Mouse (Mus musculus) embryonic fibroblast, embryonic 13.5 days (primary cell): ENCODE data around the gene Pip4k2c. TPM values are rescaled to one million over a fixed set of nuclear protein-coding genes. Genes with fewer than 3 reads are reported as not detected.
A peak's percentile ranks its signal among the peaks of the same experiment; 100 is the strongest.

ENCODE experiments used
- H3K27ac ChIP-seq: 2 replicates; pipeline ENCODE4 v1.5.1; 2012; ENCODE audit warnings: low read length, control low read depth, inconsistent platforms; ENCODE audit not compliant: insufficient read depth
- H3K4me1 ChIP-seq: 2 replicates; pipeline ENCODE4 v1.6.1; 2011; ENCODE audit warnings: low read length; ENCODE audit not compliant: control insufficient read depth, insufficient read depth
- H3K4me3 ChIP-seq: 2 replicates; pipeline ENCODE4 v1.5.1; 2011; ENCODE audit warnings: mild to moderate bottlenecking, control low read depth, low read length; ENCODE audit not compliant: insufficient read depth
- CTCF ChIP-seq: IDR thresholded peaks from 2 replicates; pipeline ENCODE4 v1.5.1; 2011; ENCODE audit warnings: mild to moderate bottlenecking, control low read depth, low read length, moderate library complexity, borderline replicate concordance; ENCODE audit not compliant: insufficient read depth
- POLR2A ChIP-seq: IDR thresholded peaks from 2 replicates; pipeline ENCODE4 v1.6.1; 2011; ENCODE audit warnings: low read depth, mild to moderate bottlenecking, control low read depth, low read length, moderate library complexity
- polyA plus RNA-seq: library from polyadenylated mRNA; stranded (reverse); fragments of >200 nt; gene quantifications from 2 replicates; pipeline ENCODE4 v1.2.4, GENCODE M21; 2011; ENCODE audit warnings: low read depth; ENCODE audit not compliant: missing spikeins, insufficient read length

The Pip4k2c gene
- polyA plus RNA-seq, 1 experiment = 24.3 TPM

DNA sequence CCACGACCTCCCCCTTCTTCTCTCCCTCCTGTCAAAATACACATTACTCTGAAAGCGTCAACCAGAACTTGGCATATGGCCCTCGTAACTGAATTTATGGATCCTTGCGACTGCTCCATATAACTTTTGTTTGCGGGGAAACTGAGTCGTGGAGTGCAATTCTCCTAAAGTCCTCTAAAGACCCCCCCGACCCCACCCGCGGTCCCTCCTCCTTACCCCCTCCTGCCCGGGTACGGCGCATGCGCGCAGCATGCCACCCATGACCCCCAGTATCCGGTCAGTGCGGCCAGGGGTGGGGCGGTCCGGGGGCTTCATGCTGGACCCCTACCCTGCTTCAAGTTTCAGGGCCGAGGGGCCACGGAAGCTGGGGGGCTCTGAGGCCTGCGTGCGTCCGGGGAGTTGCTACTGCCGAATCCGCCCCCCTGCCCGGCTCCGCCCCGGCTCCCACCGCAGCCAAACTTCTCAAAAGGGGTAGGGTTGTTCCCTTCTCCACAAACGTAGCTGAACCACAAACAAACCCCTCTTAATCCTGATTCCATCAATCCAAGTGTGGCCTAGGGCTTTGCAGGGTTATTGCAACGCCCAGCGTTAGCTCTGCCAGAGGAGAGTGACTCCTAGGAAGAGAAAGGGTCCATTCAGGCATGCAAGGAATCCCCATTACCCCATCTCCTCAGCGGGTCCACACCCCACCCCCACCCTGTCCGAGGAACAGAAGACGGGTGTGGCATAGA is 21.6 kb downstream of the Pip4k2c start, which contains the start of gene Arhgef25:
TSS of gene Arhgef25 (minus strand) at position 433 of the 731 bp plus-strand sequence.
- peak within 1 kb of the TSS; percentile 91 for H3K4me3 ChIP-seq
- peak within 1 kb of the TSS; percentile 100 for H3K27ac ChIP-seq
- H3K4me1 ChIP-seq = peaks cover 4% of the 10 kb centered on the region
- TF ChIP-seq CTCF = no peak
- peak; percentile 66 for TF ChIP-seq POLR2A

DNA sequence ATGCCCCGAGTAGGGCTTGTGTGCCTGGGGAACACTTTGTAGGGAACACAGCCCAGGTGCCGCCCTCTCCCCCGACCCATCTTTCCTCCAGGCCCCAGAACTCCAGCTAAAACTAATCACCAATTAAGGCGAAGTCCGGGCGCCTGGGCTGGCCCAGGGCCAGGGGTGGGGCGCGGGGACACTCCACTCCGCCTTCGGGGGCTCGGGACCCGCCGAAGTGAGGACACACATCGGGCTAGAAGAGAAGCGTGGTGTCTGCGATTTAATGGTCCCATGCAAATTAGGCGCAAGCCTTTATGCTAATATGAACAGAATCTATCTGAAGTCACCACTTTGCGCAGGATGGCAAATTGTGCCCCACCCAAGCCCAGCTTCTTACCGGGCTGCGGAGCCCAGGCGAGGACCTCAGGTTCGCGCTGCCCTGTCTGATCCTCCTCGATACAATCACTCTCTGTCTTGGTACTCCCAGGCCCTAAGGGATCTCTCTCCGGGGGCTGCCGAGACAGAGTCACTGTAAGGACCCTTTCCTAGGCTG is 22.2 kb downstream of the Pip4k2c start:
- Histone ChIP-seq H3K4me1 (peaks cover 4% of the 10 kb centered on the region), H3K4me3 (peak overlapping the region; percentile 91), H3K27ac (peak overlapping the region; percentile 100)
- TF ChIP-seq CTCF = no peak
- TF ChIP-seq POLR2A = peak; percentile 61; the same call in 1 of the 2 replicates

DNA sequence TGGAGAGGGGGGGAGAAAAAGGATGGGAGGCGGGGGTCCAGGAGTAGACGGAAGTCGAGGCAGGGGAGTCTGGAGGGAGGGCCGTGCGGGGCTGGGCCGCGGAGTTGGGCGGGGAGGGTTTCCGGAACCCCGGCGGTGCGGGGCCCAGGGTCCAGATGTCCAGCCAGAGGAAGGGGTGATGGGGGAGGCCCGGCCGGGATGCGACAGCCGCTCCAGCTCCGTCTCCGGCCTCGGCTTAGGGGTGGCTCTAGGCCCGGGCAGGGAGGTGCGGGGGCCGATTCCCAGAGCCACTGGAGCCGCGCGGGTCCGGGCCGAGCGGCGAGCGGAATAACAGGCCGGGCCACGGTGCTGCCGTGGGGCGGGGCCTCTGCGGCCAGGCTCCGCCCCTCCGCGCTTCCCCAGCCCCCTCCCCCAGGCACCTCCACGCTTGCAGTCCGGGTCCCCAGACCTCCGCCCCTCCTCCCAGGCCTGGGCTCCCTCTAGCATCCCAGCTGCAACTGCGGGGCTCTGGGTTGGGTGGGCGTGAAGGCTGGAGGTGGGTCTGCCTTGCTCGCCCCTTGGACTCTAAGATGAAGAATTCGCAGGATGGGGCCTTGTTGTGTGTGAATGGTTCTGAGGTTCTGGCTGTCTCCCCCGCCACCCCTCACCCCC is 22.8 kb downstream of the Pip4k2c start:
- Histone ChIP-seq H3K27ac (peak overlapping the region; percentile 100), H3K4me1 (peaks cover 4% of the 10 kb centered on the region), H3K4me3 (peak overlapping the region; percentile 91)
- peak; percentile 66 for TF ChIP-seq POLR2A
- no peak for TF ChIP-seq CTCF

- peak overlapping the region; percentile 91 for H3K4me3 ChIP-seq
- H3K4me1 ChIP-seq = peaks cover 4% of the 10 kb centered on the region
- no peak for TF ChIP-seq CTCF
- peak; percentile 25; the same call in 1 of the 2 replicates for TF ChIP-seq POLR2A
- no peak overlapping the region for H3K27ac ChIP-seq
Measured at GRCm38 (mm10) chr10:127188079-127188453, 23.3 kb downstream of the Pip4k2c start.

- Histone ChIP-seq H3K4me1 (peaks cover 4% of the 10 kb centered on the region), H3K27ac (no peak overlapping the region), H3K4me3 (peak overlapping the region; percentile 91)
- TF ChIP-seq POLR2A = no peak; the same call in 1 of the 2 replicates
Measured at GRCm38 (mm10) chr10:127187371-127188078, 23.9 kb downstream of the Pip4k2c start.

GRCm38 (mm10) chr10:127186451-127186850 is 24.9 kb downstream of the Pip4k2c start:
- no peak for TF ChIP-seq POLR2A
- Histone ChIP-seq H3K4me3 (no peak overlapping the region), H3K27ac (no peak overlapping the region), H3K4me1 (peaks cover 4% of the 10 kb centered on the region)

GRCm38 (mm10) chr10:127185506-127185905 is 25.9 kb downstream of the Pip4k2c start:
- no peak overlapping the region for H3K4me3 ChIP-seq
- H3K27ac ChIP-seq = no peak overlapping the region
- H3K4me1 ChIP-seq = peaks cover 2% of the 10 kb centered on the region
- no peak for TF ChIP-seq CTCF
- TF ChIP-seq POLR2A = peak; percentile 37; the same call in 1 of the 2 replicates

GRCm38 (mm10) chr10:127185101-127185500 is 26.3 kb downstream of the Pip4k2c start:
- no peak for TF ChIP-seq CTCF
- TF ChIP-seq POLR2A = no peak
- Histone ChIP-seq H3K4me1 (no peaks in the 10 kb centered on the region), H3K4me3 (no peak overlapping the region), H3K27ac (no peak overlapping the region)

DNA sequence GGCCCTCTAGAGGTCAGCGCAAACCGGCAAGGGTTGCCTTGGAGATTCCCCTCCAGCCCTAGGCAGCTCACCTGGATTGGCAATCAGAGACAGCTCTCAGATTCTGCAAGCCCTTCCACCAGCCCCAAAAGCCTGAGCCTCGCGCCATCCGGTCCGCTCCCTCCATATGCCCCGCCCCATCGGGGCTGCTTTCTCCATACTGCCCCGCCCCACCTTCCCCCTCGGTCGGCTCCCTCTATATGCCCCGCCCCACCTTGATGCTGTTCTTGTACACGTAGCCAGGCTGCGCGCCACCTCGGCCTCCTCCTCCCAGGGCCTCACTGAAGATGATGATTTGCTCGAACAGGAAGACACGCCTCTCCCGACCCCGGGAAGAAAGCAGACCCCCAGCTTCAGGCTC is 27.6 kb downstream of the Pip4k2c start:
- TF ChIP-seq CTCF (no peak), POLR2A (no peak)
- 0 out of 2 replicates have a peak, but pooled peaks cover 4% of the 10 kb centered on the region for H3K4me1 ChIP-seq
- no peak overlapping the region for H3K4me3 ChIP-seq
- H3K27ac ChIP-seq = no peak overlapping the region

- Histone ChIP-seq H3K4me1 (0 out of 2 replicates have a peak, but pooled peaks cover 4% of the 10 kb centered on the region), H3K4me3 (no peak overlapping the region), H3K27ac (no peak overlapping the region)
- TF ChIP-seq CTCF (no peak), POLR2A (no peak)
Measured at GRCm38 (mm10) chr10:127182624-127183023, 28.8 kb downstream of the Pip4k2c start.
